Mouse (Mus musculus): ENCODE results near the gene Samd8.
A peak's percentile ranks its signal among the peaks of the same experiment; 100 is the strongest.

The Samd8 gene

GRCm38 (mm10) chr14:21801624-21802023 is 51.3 kb downstream of the Samd8 start:
- DNase-seq, result no peak

- no peak for DNase-seq
Measured at GRCm38 (mm10) chr14:21802543-21803206, 52.3 kb downstream of the Samd8 start.

- DNase-seq, result no peak
Measured at GRCm38 (mm10) chr14:21806203-21806602, 55.9 kb downstream of the Samd8 start.

GRCm38 (mm10) chr14:21806631-21807160 is 56.4 kb downstream of the Samd8 start:
- DNase-seq, result no peak

GRCm38 (mm10) chr14:21808208-21808922 is 58.0 kb downstream of the Samd8 start:
- no peak for DNase-seq

- no peak for DNase-seq
Measured at GRCm38 (mm10) chr14:21809418-21809817, 59.1 kb downstream of the Samd8 start.

- DNase-seq, result no peak
Measured at GRCm38 (mm10) chr14:21811301-21811700, 61.0 kb downstream of the Samd8 start.

- no peak for DNase-seq
Measured at GRCm38 (mm10) chr14:21811744-21812393, 61.5 kb downstream of the Samd8 start.

GRCm38 (mm10) chr14:21812590-21813162 is 62.3 kb downstream of the Samd8 start:
- peak; percentile 50 for DNase-seq

- no peak for DNase-seq
Measured at GRCm38 (mm10) chr14:21813216-21813615, 62.9 kb downstream of the Samd8 start.

GRCm38 (mm10) chr14:21813847-21814246 is 63.5 kb downstream of the Samd8 start:
- no peak for DNase-seq

GRCm38 (mm10) chr14:21814606-21815005 is 64.3 kb downstream of the Samd8 start:
- no peak for DNase-seq

- no peak for DNase-seq
Measured at GRCm38 (mm10) chr14:21816255-21816654, 65.9 kb downstream of the Samd8 start.

- no peak for DNase-seq
Measured at GRCm38 (mm10) chr14:21817453-21817852, 67.1 kb downstream of the Samd8 start.

GRCm38 (mm10) chr14:21820880-21821505 is 70.7 kb downstream of the Samd8 start:
- DNase-seq, result no peak

GRCm38 (mm10) chr14:21822307-21822706 is 72.0 kb downstream of the Samd8 start:
- DNase-seq, result no peak

- peak; percentile 83 for DNase-seq
Measured at GRCm38 (mm10) chr14:21822795-21823374, 72.6 kb downstream of the Samd8 start.

- DNase-seq, result no peak
Measured at GRCm38 (mm10) chr14:21823897-21824296, 73.6 kb downstream of the Samd8 start.

GRCm38 (mm10) chr14:21824938-21825337 is 74.6 kb downstream of the Samd8 start, which contains the start of gene Vdac2:
Gene Vdac2 (plus strand): TSS chr14:21825238.
- DNase-seq, result no peak

GRCm38 (mm10) chr14:21825786-21826491 is 75.6 kb downstream of the Samd8 start:
- no peak for DNase-seq
